Mouse (Mus musculus): Measurements from ENCODE around the gene 3425401B19Rik. TPM values are rescaled to one million over a fixed set of nuclear protein-coding genes. Genes with fewer than 3 reads are reported as not detected.

Gene 3425401B19Rik
- polyA plus RNA-seq, 1 experiment from 2014 or later, result 0.12 TPM

DNA sequence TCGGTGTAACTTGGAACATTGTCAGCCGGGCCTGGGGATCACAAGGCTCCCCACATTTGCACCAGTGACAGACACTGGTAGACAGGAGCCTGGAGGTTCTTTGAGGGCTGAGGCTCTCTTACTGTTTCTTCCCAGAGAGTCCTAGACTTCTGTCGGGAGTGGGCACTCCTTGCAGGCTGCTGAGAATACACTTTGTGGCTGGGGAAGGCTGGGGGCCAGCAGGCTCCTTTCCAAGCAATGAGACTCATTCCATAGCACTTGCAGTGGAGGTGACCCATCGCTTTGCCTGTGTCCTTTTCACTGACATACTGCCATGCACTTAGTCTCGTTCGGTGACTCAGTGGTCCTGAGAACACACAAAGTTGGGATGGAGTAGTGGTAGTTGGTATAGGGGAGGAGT lies 30.0 kb upstream of the 3425401B19Rik start:
- no peak for ATAC-seq
- no peak overlapping the region for H3K9ac ChIP-seq (replicated peaks)
- 79% methylated on average over 6 of the region's 6 CpGs for WGBS (ENCODE audit: insufficient replicate concordance)
- H3K27me3 ChIP-seq (ENCODE audit: insufficient read depth, low read length), result no peaks in the 10 kb centered on the region
- H3K36me3 ChIP-seq (replicated peaks; ENCODE audit: insufficient read depth, low read length), result no peaks in the 10 kb centered on the region
- TF ChIP-seq EP300 (IDR thresholded peaks at IDR 0.05; ENCODE audit: low read depth) (no peak), CTCF (IDR thresholded peaks at IDR 0.05; ENCODE audit: low read depth) (no peak)
- DNase-seq, result no peak
- no peaks in the 10 kb centered on the region for H3K9me3 ChIP-seq (ENCODE audit: low read length)
- H3K27ac ChIP-seq (ENCODE audit: low read depth), result no peak overlapping the region
- H3K4me3 ChIP-seq (ENCODE audit: low read depth, low read length), result no peak overlapping the region
- H3K4me2 ChIP-seq (ENCODE audit: low read depth, low read length), result no peak overlapping the region
- no peaks in the 10 kb centered on the region for H3K4me1 ChIP-seq (ENCODE audit: insufficient read depth)

DNA sequence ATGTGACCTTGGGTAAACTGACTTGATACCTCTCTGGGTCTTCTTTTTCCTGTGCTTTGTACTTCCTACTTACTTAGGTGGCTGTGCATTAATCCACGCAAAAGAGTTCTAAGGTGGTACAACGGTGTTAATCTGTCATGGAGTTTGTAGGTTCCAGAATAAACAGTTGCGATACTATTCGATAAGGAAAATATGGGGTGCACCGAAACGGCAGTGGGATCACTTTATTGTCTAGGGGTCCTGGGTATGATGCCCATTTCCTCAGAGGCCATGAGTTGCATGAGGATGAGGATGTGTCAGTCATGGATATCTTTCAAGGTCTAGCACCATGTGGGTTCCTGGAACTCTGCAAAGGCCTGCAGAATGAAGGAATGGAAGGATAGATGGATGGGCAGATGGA lies 24.8 kb upstream of the 3425401B19Rik start:
- Histone ChIP-seq H3K4me1 (ENCODE audit: insufficient read depth) (no peaks in the 10 kb centered on the region), H3K4me3 (ENCODE audit: low read depth, low read length) (no peak overlapping the region), H3K9me3 (ENCODE audit: low read length) (no peaks in the 10 kb centered on the region), H3K27ac (ENCODE audit: low read depth) (no peak overlapping the region), H3K4me2 (ENCODE audit: low read depth, low read length) (no peak overlapping the region), H3K27me3 (ENCODE audit: insufficient read depth, low read length) (no peaks in the 10 kb centered on the region), H3K36me3 (replicated peaks; ENCODE audit: insufficient read depth, low read length) (no peaks in the 10 kb centered on the region), H3K9ac (replicated peaks) (no peak overlapping the region)
- TF ChIP-seq CTCF (IDR thresholded peaks at IDR 0.05; ENCODE audit: low read depth) (no peak), EP300 (IDR thresholded peaks at IDR 0.05; ENCODE audit: low read depth) (no peak)
- DNase-seq, result no peak
- ATAC-seq, result no peak
- 81% methylated on average over 6 of the region's 6 CpGs for WGBS (ENCODE audit: insufficient replicate concordance)

DNA sequence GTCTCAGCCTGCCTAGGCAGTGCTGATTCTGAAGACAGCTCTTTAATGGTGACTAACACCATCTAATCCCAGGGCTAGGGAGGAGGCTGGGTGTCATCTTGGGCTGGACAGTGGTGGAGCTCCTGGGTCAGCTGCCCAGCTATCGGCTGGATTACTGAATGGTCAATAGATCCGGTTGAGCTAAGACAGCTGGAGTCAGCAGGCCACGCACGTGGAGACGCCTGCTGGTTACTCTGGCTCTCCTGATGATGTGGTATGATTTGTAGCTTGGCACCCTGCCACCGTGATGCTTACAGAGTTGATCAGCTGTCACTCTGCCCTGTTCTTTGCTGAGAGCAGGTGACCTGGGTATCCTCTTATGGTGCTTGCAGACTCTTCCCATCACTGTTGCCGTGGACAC lies 23.7 kb upstream of the 3425401B19Rik start:
- TF ChIP-seq EP300 (IDR thresholded peaks at IDR 0.05; ENCODE audit: low read depth) (no peak), CTCF (IDR thresholded peaks at IDR 0.05; ENCODE audit: low read depth) (no peak)
- DNase-seq (peak; percentile 45), ATAC-seq (peak; percentile 50; the same call in 1 of the 2 replicates)

GRCm38 (mm10) chr14:32707938-32708337 lies 22.8 kb upstream of the 3425401B19Rik start:
- no peaks in the 10 kb centered on the region for H3K36me3 ChIP-seq (replicated peaks; ENCODE audit: insufficient read depth, low read length)
- no peaks in the 10 kb centered on the region for H3K9me3 ChIP-seq (ENCODE audit: low read length)
- TF ChIP-seq CTCF (IDR thresholded peaks at IDR 0.05; ENCODE audit: low read depth) (no peak), EP300 (IDR thresholded peaks at IDR 0.05; ENCODE audit: low read depth) (no peak)
- DNase-seq, result no peak
- ATAC-seq, result no peak
- H3K4me1 ChIP-seq (ENCODE audit: insufficient read depth), result no peaks in the 10 kb centered on the region
- no peak overlapping the region for H3K9ac ChIP-seq (replicated peaks)
- H3K4me3 ChIP-seq (ENCODE audit: low read depth, low read length), result no peak overlapping the region
- H3K27me3 ChIP-seq (ENCODE audit: insufficient read depth, low read length), result no peaks in the 10 kb centered on the region
- WGBS (ENCODE audit: insufficient replicate concordance), result 66% methylated on average over 8 of the region's 8 CpGs
- H3K27ac ChIP-seq (ENCODE audit: low read depth), result no peak overlapping the region
- H3K4me2 ChIP-seq (ENCODE audit: low read depth, low read length), result no peak overlapping the region

More for the DNA sequence above, 23.7 kb upstream of the 3425401B19Rik start:
- Histone ChIP-seq H3K36me3 (replicated peaks; ENCODE audit: insufficient read depth, low read length) (no peaks in the 10 kb centered on the region), H3K27ac (ENCODE audit: low read depth) (no peak overlapping the region), H3K27me3 (ENCODE audit: insufficient read depth, low read length) (no peaks in the 10 kb centered on the region), H3K9me3 (ENCODE audit: low read length) (no peaks in the 10 kb centered on the region), H3K9ac (replicated peaks) (no peak overlapping the region), H3K4me1 (ENCODE audit: insufficient read depth) (no peaks in the 10 kb centered on the region), H3K4me3 (ENCODE audit: low read depth, low read length) (no peak overlapping the region), H3K4me2 (ENCODE audit: low read depth, low read length) (no peak overlapping the region)
- WGBS (ENCODE audit: insufficient replicate concordance), result 59% methylated on average over 7 of the region's 7 CpGs

DNA sequence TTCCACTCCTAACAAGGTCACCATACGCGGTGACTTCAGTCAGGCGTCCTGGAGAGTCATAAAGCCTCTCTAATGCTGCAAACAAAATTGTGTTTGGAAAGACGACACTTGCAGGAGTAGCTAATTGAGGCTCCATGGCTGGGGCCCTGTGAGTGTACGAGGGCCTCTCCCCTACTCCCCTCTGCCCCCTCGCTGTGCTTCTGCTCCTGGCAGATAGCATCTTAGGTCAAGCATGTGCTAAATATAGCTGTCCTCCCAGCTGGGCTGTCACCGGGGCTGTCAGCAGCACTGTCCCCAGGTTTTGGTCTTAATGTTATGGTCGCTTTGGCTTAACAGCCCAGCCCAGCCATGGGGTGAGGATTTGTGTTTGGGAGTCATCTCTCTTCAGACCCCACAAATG lies 15.9 kb upstream of the 3425401B19Rik start:
- no peak overlapping the region for H3K9ac ChIP-seq (replicated peaks)
- H3K27me3 ChIP-seq (ENCODE audit: insufficient read depth, low read length), result no peaks in the 10 kb centered on the region
- DNase-seq (no peak), ATAC-seq (no peak)
- TF ChIP-seq EP300 (IDR thresholded peaks at IDR 0.05; ENCODE audit: low read depth) (no peak), CTCF (IDR thresholded peaks at IDR 0.05; ENCODE audit: low read depth) (no peak)
- H3K9me3 ChIP-seq (ENCODE audit: low read length), result no peaks in the 10 kb centered on the region
- no peak overlapping the region for H3K27ac ChIP-seq (ENCODE audit: low read depth)
- no peak overlapping the region for H3K4me2 ChIP-seq (ENCODE audit: low read depth, low read length)
- no peak overlapping the region for H3K4me3 ChIP-seq (ENCODE audit: low read depth, low read length)
- 37% methylated on average over 8 of the region's 8 CpGs for WGBS (ENCODE audit: insufficient replicate concordance)
- no peaks in the 10 kb centered on the region for H3K36me3 ChIP-seq (replicated peaks; ENCODE audit: insufficient read depth, low read length)
- no peaks in the 10 kb centered on the region for H3K4me1 ChIP-seq (ENCODE audit: insufficient read depth)

GRCm38 (mm10) chr14:32698556-32698955 lies 13.5 kb upstream of the 3425401B19Rik start:
- no peak overlapping the region for H3K27ac ChIP-seq (ENCODE audit: low read depth)
- H3K4me3 ChIP-seq (ENCODE audit: low read depth, low read length), result no peak overlapping the region
- no peaks in the 10 kb centered on the region for H3K9me3 ChIP-seq (ENCODE audit: low read length)
- H3K27me3 ChIP-seq (ENCODE audit: insufficient read depth, low read length), result no peaks in the 10 kb centered on the region
- no peaks in the 10 kb centered on the region for H3K36me3 ChIP-seq (replicated peaks; ENCODE audit: insufficient read depth, low read length)
- H3K4me1 ChIP-seq (ENCODE audit: insufficient read depth), result no peaks in the 10 kb centered on the region
- H3K4me2 ChIP-seq (ENCODE audit: low read depth, low read length), result no peak overlapping the region
- ATAC-seq (no peak), DNase-seq (no peak)
- TF ChIP-seq EP300 (IDR thresholded peaks at IDR 0.05; ENCODE audit: low read depth) (no peak), CTCF (IDR thresholded peaks at IDR 0.05; ENCODE audit: low read depth) (no peak)
- 29% methylated on average over 3 of the region's 3 CpGs for WGBS (ENCODE audit: insufficient replicate concordance)
- no peak overlapping the region for H3K9ac ChIP-seq (replicated peaks)

DNA sequence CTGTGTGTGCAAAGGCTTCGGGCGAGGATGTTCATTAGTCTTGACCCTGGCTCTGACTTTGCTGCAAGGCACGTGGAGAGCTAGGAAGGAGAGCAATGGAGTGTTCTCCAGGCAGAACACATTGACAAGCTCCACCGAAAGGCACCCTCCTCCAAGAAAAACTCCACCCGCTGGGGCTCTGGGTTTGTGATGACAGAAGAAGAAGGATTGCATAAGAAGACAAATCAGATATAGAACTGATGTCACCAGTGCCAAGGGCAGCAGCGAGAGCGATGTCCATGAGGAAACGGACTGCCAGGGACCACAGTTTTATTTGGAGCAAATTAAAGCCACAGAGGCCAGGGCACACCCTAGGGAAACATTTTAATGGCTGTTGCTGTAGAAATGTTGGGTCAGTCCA lies 12.7 kb upstream of the 3425401B19Rik start:
- Histone ChIP-seq H3K9me3 (ENCODE audit: low read length) (no peaks in the 10 kb centered on the region), H3K27ac (ENCODE audit: low read depth) (no peak overlapping the region), H3K36me3 (replicated peaks; ENCODE audit: insufficient read depth, low read length) (no peaks in the 10 kb centered on the region), H3K9ac (replicated peaks) (no peak overlapping the region), H3K4me3 (ENCODE audit: low read depth, low read length) (no peak overlapping the region), H3K4me2 (ENCODE audit: low read depth, low read length) (no peak overlapping the region), H3K4me1 (ENCODE audit: insufficient read depth) (no peaks in the 10 kb centered on the region), H3K27me3 (ENCODE audit: insufficient read depth, low read length) (no peaks in the 10 kb centered on the region)
- WGBS (ENCODE audit: insufficient replicate concordance), result 69% methylated on average over 8 of the region's 8 CpGs
- no peak for DNase-seq
- no peak for ATAC-seq
- TF ChIP-seq EP300 (IDR thresholded peaks at IDR 0.05; ENCODE audit: low read depth) (no peak), CTCF (IDR thresholded peaks at IDR 0.05; ENCODE audit: low read depth) (no peak)
